Mouse (Mus musculus) ES-Bruce4 (cell line): ENCODE measurements around the gene 6820408C15Rik.
"Not testable (repeated sequence)": the region's sequence is repeated elsewhere in the genome, so short reads cannot be mapped to it uniquely, and the experiment has no call there.

ENCODE experiments used
- CTCF ChIP-seq: IDR thresholded peaks from one replicate; pipeline ENCODE4 v1.8.1; 2011; ENCODE audit warnings: low read depth, low read length
- EP300 ChIP-seq: IDR thresholded peaks from 2 replicates; pipeline ENCODE4 v1.6.1; 2011; ENCODE audit warnings: low read depth, low read length; ENCODE audit not compliant: insufficient read depth
- POLR2A ChIP-seq: IDR thresholded peaks from one replicate; pipeline ENCODE4 v1.8.1; 2011; ENCODE audit warnings: low read length; ENCODE audit not compliant: insufficient read depth

DNA sequence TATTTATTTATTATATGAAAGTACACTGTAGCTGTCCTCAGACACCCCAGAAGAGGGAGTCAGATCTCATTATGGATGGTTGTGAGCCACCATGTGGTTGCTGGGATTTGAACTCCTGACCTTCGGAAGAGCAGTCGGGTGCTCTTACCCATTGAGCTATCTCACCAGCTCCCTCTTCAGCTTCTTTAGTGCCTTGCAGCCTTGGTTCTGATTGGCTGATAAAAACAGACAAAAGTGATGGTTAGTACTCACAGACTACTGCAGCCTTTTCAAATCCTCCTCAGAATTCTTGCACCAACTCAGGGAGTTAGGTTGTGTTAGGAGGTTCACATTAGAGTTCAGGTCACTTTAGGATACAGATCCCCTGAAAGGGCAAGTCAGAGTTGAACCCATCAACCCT, 13.1 kb downstream of the 6820408C15Rik start:
- TF ChIP-seq POLR2A, CTCF, EP300: not testable (repeated sequence)
